Mouse (Mus musculus) thymus, postnatal 4 days (tissue): ENCODE measurements around the gene Ackr2.

Experiments used
- DNase-seq: peaks from one replicate; pipeline ENCODE4 v3.0.0; 2021

Ackr2 gene

DNA sequence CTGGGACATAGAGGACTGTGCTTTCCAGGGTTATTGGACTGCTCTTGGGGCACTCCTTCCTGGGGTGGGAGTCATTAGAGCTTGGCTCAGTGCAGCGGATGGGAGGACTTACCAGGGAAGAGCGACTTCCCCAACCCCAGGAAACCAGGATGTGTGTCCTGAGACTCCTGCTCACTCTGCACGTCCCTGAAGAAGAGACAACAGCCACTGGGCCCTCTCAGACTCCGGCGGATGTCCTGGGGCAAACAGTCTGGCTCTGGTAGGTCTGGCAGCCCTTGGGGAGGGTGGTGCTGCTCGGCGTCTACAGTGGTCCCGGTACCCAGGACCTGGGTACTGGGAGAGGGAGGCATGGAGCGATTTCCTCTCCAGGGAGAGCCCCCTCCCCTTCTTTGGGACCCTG lies at the start of gene Ackr2:
Ackr2 (plus strand) TSS at position 111 of the 400 bp plus-strand sequence.
- DNase-seq, result peak; percentile 2

DNA sequence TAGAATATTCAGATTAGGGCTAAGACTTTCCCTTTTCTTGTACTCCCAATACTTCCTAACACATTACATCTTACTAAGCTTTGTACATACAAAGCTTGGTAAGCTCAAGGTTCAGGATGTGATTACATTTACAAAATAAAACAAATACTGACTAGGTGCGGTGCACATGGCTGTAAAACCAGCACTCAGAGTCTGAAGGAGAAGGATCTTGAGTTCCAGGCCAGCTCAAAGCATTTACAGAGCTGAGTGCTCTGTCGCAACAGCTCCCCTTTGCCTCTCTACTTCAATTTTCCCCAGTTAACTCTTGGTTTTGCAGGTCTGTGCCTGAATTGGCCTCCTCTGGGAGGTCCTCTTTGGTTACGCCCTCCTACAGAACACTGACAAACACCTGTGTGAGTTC lies 43.9 kb upstream of the Ackr2 start:
- DNase-seq, result no peak

GRCm38 (mm10) chr9:121856649-121857416 lies 41.3 kb upstream of the Ackr2 start:
- no peak for DNase-seq

DNA sequence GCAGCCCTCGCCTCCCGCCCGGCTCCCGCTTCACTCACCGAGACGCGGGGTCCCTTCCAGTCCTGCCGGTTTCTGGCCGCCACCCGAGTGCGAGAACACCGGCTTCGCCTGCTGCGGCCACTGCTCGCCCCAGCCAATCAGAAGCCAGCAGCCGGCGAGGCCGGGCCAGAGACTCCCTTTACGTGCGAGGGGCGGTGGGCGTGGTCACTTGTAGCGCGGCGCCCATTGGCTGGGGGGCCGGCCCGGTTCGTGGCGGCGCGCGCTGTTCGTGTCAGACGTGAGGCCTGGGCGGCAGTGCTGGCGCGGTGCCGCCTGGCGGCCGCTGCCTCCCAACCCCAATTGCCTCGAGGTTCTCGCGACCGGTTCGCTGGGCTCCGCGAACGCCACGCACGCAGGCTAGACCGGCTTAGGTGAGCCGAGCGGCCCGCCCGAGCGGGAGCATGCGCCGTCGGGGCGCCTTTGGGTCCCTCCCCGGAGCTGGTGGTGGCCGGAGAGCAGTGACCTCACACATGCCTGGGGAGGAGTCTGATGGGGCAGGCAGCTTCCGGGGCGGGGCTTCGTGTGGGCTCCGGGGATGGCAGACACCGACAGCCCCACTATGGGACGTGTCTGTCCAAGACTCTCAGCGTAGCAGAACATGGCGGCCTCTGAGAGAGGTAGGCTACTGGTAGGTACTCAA lies 40.5 kb upstream of the Ackr2 start:
- DNase-seq, result peak; percentile 99

DNA sequence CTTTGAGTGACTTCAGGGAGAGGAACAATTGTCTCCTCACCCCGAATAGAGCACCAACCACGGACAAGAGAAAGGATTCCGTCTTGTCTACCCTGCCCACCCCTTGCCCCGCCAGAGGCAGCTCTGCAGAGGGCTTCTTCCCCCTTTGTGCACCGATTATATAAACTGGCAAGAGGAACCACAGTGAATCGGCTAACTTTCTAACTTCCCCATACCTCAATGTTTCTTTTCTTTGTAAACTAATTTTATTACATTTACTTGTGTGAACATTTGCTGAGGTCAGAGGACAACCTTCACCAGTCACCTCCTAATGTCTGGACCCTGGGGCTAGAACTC lies 40.0 kb upstream of the Ackr2 start, which contains the start of gene Higd1a:
Higd1a (minus strand) TSS at position 210 of the 336 bp plus-strand sequence.
- DNase-seq, result no peak

- DNase-seq, result no peak
Observed at GRCm38 (mm10) chr9:121859345-121859744, 38.8 kb upstream of the Ackr2 start.

- DNase-seq, result no peak
Observed at GRCm38 (mm10) chr9:121860921-121861320, 37.2 kb upstream of the Ackr2 start.

DNA sequence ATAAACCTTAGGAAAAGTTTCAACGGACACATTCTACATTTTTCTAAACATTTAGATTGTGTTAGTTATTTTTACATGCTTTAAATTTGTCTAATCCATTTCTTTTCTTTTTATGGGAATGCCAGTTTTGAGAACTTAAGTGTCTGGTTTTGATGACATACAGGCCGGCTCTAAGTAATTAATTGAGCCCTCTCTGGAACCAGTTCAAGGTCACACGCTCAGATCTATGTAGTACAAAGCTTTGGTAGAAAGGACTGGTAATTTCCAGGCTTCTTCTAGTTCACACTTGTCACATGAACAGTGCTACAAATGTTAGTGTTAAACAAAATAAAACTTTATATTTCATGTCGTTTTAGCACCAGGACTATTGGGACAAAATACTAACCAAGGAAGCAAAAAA lies 33.3 kb upstream of the Ackr2 start:
- no peak for DNase-seq

DNA sequence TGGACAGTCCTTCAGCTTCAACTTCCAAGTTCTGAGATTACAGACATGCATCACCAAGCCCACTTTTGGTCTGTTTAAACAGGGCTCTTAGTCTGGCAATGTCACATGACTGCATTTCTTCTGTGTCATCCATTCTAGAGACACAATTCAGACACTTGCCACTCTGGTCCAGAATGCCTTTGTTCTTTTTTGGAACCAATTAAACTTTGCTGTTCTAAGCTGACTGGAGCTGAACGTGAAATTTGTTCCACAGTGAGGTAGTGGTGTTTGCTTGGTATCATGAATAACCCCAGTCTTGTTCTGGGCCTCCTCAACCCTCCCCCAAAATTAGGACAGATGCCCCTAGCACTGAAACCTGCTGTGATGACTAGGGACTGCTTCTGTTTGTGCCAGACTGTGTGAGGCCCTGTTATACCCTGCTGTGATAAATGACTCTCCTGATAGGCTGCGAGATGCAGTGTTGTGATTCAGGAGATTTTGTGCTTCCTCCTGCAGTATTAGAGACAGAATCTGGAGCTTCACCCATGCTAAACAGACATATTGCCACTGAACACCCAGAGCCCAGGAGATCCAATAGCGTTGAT lies 32.6 kb upstream of the Ackr2 start:
- no peak for DNase-seq

DNA sequence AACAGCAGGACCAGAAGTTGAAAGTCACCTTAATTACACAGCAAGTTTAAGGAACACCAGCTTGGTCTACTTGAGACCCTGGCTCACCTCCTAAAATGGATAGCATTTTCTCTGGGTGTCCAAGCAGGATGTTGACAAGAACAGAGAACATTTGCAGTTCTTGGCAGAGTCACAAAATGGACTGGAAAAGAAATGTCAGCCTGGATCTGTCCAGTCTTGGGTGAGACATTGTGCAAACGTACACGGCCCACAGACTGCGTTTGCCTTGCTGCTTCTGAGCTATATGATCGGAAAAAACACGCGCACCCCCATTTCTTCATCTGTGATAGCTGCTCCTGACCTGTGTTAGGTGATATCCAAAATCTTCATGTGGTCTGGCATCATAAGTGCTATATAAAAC lies 30.5 kb upstream of the Ackr2 start:
- DNase-seq, result no peak

GRCm38 (mm10) chr9:121868236-121868635 lies 29.9 kb upstream of the Ackr2 start:
- DNase-seq, result no peak

DNA sequence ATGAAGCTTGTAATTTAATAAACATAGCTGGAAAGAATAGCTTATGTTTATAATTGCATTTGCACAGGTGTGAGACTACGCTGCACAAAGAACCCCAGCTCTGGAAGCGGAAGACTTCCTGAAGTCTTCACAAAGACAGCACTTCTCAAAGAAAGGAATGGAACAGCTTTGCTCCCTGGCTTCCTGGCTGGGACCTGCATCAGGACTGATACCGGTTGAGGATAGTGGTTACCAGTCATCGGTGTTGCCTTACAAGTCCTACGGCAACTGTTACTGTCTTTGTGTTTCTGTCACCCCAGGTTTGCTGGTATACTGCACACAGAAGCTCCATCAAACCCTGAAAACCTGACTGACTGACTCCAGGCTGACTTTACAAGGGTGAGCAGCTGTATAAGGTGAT lies 28.7 kb upstream of the Ackr2 start:
- no peak for DNase-seq

DNA sequence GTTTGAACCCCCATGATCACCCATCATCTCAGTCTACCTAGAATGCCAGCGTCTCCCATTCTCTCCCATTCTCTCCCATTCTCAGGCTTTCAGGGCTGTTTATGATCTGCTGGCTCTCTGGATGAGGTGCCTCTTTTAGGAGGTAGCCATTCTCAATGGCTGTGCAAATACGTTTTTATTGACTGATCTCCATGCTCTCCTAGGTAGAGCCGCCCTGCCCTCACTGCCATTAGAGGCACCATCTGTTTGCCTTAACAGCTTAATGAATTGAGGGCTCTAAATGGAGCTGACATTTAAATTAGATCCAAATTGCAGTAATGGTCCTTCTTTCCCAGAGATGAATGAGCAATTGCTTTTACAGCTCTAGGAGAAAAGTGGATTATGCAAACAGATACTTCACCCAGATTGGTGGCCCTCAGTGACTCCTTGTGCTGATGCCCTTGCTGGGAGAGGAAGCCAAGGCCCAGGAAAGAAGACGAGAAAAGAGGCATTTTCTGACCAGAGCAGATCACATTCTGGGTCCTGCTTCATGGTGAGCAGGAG lies 28.1 kb upstream of the Ackr2 start:
- no peak for DNase-seq

GRCm38 (mm10) chr9:121872062-121872683 lies 26.0 kb upstream of the Ackr2 start:
- no peak for DNase-seq

- no peak for DNase-seq
Observed at GRCm38 (mm10) chr9:121873578-121873977, 24.6 kb upstream of the Ackr2 start.

GRCm38 (mm10) chr9:121877052-121877740 lies 21.0 kb upstream of the Ackr2 start:
- no peak for DNase-seq

DNA sequence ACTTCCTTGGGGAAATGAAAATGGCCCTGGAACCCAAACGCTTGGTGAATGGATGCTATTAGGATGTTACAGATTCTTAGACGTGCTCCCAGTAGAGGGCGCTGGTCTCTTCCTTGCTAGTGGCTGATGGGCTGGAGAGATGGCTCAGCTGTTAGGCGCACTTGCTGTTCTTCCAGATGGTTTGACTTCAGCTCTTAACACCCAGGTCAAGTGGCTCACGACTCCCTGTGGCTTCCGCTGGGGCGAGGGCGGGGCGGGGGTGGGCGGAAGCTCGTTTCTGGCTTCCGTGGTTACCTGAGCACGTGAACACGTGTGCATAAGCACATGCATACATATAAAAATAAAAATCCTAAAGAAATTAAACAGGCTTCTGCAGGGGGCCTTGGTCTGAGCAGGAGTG lies 17.3 kb upstream of the Ackr2 start:
- peak; percentile 87 for DNase-seq

GRCm38 (mm10) chr9:121881301-121881700 lies 16.9 kb upstream of the Ackr2 start:
- no peak for DNase-seq

GRCm38 (mm10) chr9:121882015-121882457 lies 16.1 kb upstream of the Ackr2 start:
- DNase-seq, result no peak

DNA sequence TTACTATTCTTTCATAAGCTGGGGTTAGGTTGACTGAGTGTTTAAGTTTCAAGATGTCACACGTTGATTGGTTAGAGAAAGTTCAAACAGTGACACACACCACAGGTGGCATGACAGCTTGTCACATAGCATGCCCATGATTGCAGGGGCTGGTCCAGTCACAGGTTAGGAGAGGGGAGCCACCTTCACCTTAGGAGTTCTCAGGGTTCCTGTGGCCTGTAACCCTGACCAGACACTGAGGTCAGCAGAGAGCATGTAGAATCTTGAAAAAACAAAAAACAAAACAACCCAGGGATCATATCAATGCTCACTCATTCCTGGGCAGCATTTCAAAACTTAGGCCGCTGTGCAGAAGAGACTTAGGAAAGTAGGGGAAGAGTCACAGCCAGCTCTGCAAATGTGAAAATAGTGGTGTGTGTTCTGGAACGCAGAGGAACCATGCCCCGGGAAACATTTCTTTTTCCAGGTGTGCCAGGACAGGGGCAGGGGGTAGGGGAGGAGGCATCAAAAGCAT lies 8.2 kb upstream of the Ackr2 start:
- no peak for DNase-seq

- DNase-seq, result peak; percentile 63
Observed at GRCm38 (mm10) chr9:121890441-121890941, 7.7 kb upstream of the Ackr2 start.

- DNase-seq, result no peak
Observed at GRCm38 (mm10) chr9:121891301-121891700, 6.9 kb upstream of the Ackr2 start.
